Mouse (Mus musculus) stomach, postnatal 0 days (tissue): ENCODE results near the gene Hlf.

Experiments used
- CTCF ChIP-seq: IDR thresholded peaks from 2 replicates; pipeline ENCODE4 v1.5.1; 2016; ENCODE audit warnings: antibody characterized with exemption, low read depth, mild to moderate bottlenecking, moderate library complexity
- EP300 ChIP-seq: optimal IDR thresholded peaks from 2 replicates; pipeline ENCODE3; 2016; ENCODE audit warnings: antibody characterized with exemption

GRCm38 (mm10) chr11:90352696-90353095 lies 38.0 kb downstream of the Hlf start:
- TF ChIP-seq CTCF: no peak
- TF ChIP-seq EP300: no peak
